Mouse (Mus musculus) large intestine, adult 2 months (tissue): ENCODE data around the gene Tmprss6. TPM values are rescaled to one million over a fixed set of nuclear protein-coding genes. Genes with fewer than 3 reads are reported as not detected.

Experiments
- DNase-seq: peaks from one replicate; pipeline ENCODE4 v3.0.0-alpha.2; 2012; ENCODE audit warnings: low read depth, low spot score
- WGBS: fragments of 180-500 bp; shearing (Covaris S2); methylation state at CpG from one replicate; pipeline ENCODE4 v1.1.7; 2018; 5-methylcytosine and 5-hydroxymethylcytosine counted together
- polyA plus RNA-seq: library from polyadenylated mRNA; depleted of rRNA; stranded (reverse); fragments of >200 nt; gene quantifications from 2 replicates; pipeline ENCODE4 v1.2.3, GENCODE M21; 2012; rRNA removed

The Tmprss6 gene
- polyA plus RNA-seq, 1 experiment, result 0.20 TPM

- DNase-seq, result no peak
- WGBS, result 34% methylated on average over 8 of the region's 8 CpGs
Measured at GRCm38 (mm10) chr15:78395478-78395962, 72.9 kb downstream of the Tmprss6 start, which contains the start of gene Tex33. Gene Tex33 (minus strand): TSS chr15:78395912.

GRCm38 (mm10) chr15:78390855-78391254, 77.6 kb downstream of the Tmprss6 start:
- 77% methylated on average over 3 of the region's 3 CpGs for WGBS
- no peak for DNase-seq

Other genes with a start within 250 kb of the Tmprss6 start
- gene Ncf4, start 223.8 kb downstream of the Tmprss6 start, polyA plus RNA-seq, result 20.4 and 22.8 TPM in 2 replicates
- gene Csf2rb2, start 162.9 kb downstream of the Tmprss6 start, polyA plus RNA-seq, result 3.1 and 4.7 TPM in 2 replicates
- 7.4 and 11.8 TPM in 2 replicates for gene Csf2rb, start 142.9 kb downstream of the Tmprss6 start, polyA plus RNA-seq
- gene Tex33, start 72.7 kb downstream of the Tmprss6 start, polyA plus RNA-seq, result not detected in 2 replicates
- gene Tst, start 62.7 kb downstream of the Tmprss6 start, polyA plus RNA-seq, result 19.9 and 39.4 TPM in 2 replicates
- gene Mpst, start 62.2 kb downstream of the Tmprss6 start, polyA plus RNA-seq, result 92.9 and 135 TPM in 2 replicates
- 30.7 and 33.7 TPM in 2 replicates for gene Kctd17, start 40.1 kb downstream of the Tmprss6 start, polyA plus RNA-seq
- gene Il2rb, start 26.6 kb upstream of the Tmprss6 start, polyA plus RNA-seq, result 9.6 and 12.4 TPM in 2 replicates
- 12.7 and 13.4 TPM in 2 replicates for gene C1qtnf6, start 62.8 kb upstream of the Tmprss6 start, polyA plus RNA-seq
- gene Sstr3, start 76.1 kb upstream of the Tmprss6 start, polyA plus RNA-seq, result 0.51 and 0.82 TPM in 2 replicates
- 137 and 139 TPM in 2 replicates for gene Rac2, start 104.1 kb upstream of the Tmprss6 start, polyA plus RNA-seq
- gene Cyth4, start 128.4 kb upstream of the Tmprss6 start, polyA plus RNA-seq, result 13.0 and 16.3 TPM in 2 replicates